Mouse (Mus musculus) intestine, postnatal 0 days (tissue): Measurements from ENCODE around the gene Gstm3. TPM values are rescaled to one million over a fixed set of nuclear protein-coding genes. Genes with fewer than 3 reads are reported as not detected.
"Not testable (repeated sequence)": the region's sequence is repeated elsewhere in the genome, so short reads cannot be mapped to it uniquely, and the experiment has no call there.

ENCODE experiments used
- ATAC-seq: fragments of 200-750 bp; cut with Nextera tagmentation; 2 replicates; pipeline ENCODE4 v1.8.0; 2017; ENCODE audit warnings: mild to moderate bottlenecking, moderate TSS enrichment, moderate library complexity
- H3K27ac ChIP-seq: fragments of 300-500 bp; sonication (generic); 2 replicates; pipeline ENCODE4 v1.5.1; 2014; ENCODE audit warnings: mild to moderate bottlenecking, low read depth, low read length, moderate library complexity
- H3K27me3 ChIP-seq: fragments of 300-500 bp; sonication (generic); replicated peaks from 2 replicates; pipeline ENCODE4 v1.6.1; 2014; ENCODE audit warnings: low read length, mixed read lengths; ENCODE audit not compliant: control insufficient read depth, insufficient read depth
- H3K36me3 ChIP-seq: fragments of 300-500 bp; sonication (generic); 2 replicates; pipeline ENCODE4 v1.6.1; 2014; ENCODE audit warnings: mild to moderate bottlenecking, moderate library complexity; ENCODE audit not compliant: control insufficient read depth, insufficient read depth
- H3K4me1 ChIP-seq: fragments of 300-500 bp; sonication (generic); replicated peaks from 2 replicates; pipeline ENCODE4 v1.6.1; 2014; ENCODE audit warnings: antibody characterized with exemption, low read length, mixed read lengths; ENCODE audit not compliant: control insufficient read depth, insufficient read depth
- H3K4me2 ChIP-seq: fragments of 300-500 bp; sonication (generic); replicated peaks from 2 replicates; pipeline ENCODE4 v1.6.1; 2014; ENCODE audit warnings: low read depth, mild to moderate bottlenecking, moderate library complexity
- H3K4me3 ChIP-seq: fragments of 300-500 bp; sonication (generic); 2 replicates; pipeline ENCODE4 v1.5.1; 2014; ENCODE audit warnings: low read depth, low read length
- H3K9ac ChIP-seq: fragments of 300-500 bp; sonication (generic); 2 replicates; pipeline ENCODE4 v1.6.1; 2014; ENCODE audit warnings: mild to moderate bottlenecking, low read depth, low read length
- H3K9me3 ChIP-seq: fragments of 300-500 bp; sonication (generic); 2 replicates; pipeline ENCODE4 v1.6.1; 2016; ENCODE audit warnings: mixed run types; ENCODE audit not compliant: control insufficient read depth
- CTCF ChIP-seq: sonication (generic); IDR thresholded peaks from 2 replicates; pipeline ENCODE4 v1.5.1; 2016; ENCODE audit warnings: low read depth, mild to moderate bottlenecking, control low read depth, antibody characterized with exemption, moderate library complexity
- WGBS: fragments of 180-500 bp; shearing (Covaris S2); extraction: QIAGEN DNeasy Blood & Tissue Kit; methylation state at CpG from one replicate; pipeline ENCODE4 v1.1.7; 2014; 5-methylcytosine and 5-hydroxymethylcytosine counted together
- polyA plus RNA-seq: library from polyadenylated mRNA; unstranded; fragments of >200 nt; fragmentation: Nextera tagmentation; extraction: Ambion mirVana; gene quantifications from 2 replicates; pipeline ENCODE4 v1.2.1, GENCODE M21; 2015

The Gstm3 gene
- polyA plus RNA-seq, 1 experiment from 2014 or later = 60.7 TPM

- no peak for TF ChIP-seq CTCF
- WGBS = 81% methylated on average over 3 of the region's 3 CpGs
Observed at GRCm38 (mm10) chr3:107998591-107998990, 29.5 kb upstream of the Gstm3 start.

GRCm38 (mm10) chr3:107996576-107996975, 27.5 kb upstream of the Gstm3 start:
- no peak for ATAC-seq
- Histone ChIP-seq H3K36me3 (no peaks in the 10 kb centered on the region), H3K4me1 (no peaks in the 10 kb centered on the region), H3K9me3 (no peaks in the 10 kb centered on the region), H3K4me2 (no peak overlapping the region), H3K4me3 (no peak overlapping the region), H3K27me3 (no peaks in the 10 kb centered on the region), H3K9ac (no peak overlapping the region), H3K27ac (no peak overlapping the region)
- 91% methylated on average over 4 of the region's 4 CpGs for WGBS
- TF ChIP-seq CTCF = no peak

More at GRCm38 (mm10) chr3:107998591-107998990, 29.5 kb upstream of the Gstm3 start:
- Histone ChIP-seq H3K27me3 (no peaks in the 10 kb centered on the region), H3K27ac (no peak overlapping the region), H3K4me3 (no peak overlapping the region), H3K9ac (no peak overlapping the region), H3K4me1 (no peaks in the 10 kb centered on the region), H3K36me3 (no peaks in the 10 kb centered on the region), H3K4me2 (no peak overlapping the region), H3K9me3 (no peaks in the 10 kb centered on the region)
- ATAC-seq = no peak

- ATAC-seq, H3K9ac ChIP-seq, H3K27ac ChIP-seq, H3K4me2 ChIP-seq, H3K27me3 ChIP-seq, H3K4me3 ChIP-seq, H3K9me3 ChIP-seq, H3K36me3 ChIP-seq, H3K4me1 ChIP-seq: not testable (repeated sequence)
- 92% methylated on average over 2 of the region's 2 CpGs for WGBS
Observed at GRCm38 (mm10) chr3:107995974-107996373, 26.9 kb upstream of the Gstm3 start.

GRCm38 (mm10) chr3:107986041-107986562, 17.0 kb upstream of the Gstm3 start, which contains the start of gene Gstm2:
TSS of gene Gstm2 (minus strand) at chr3:107986453.
- no peaks in the 10 kb centered on the region; the same call in 1 of the 2 replicates for H3K4me1 ChIP-seq
- 19% methylated on average over 8 of the region's 8 CpGs for WGBS
- no peak within 1 kb of the TSS for H3K9ac ChIP-seq
- no peaks in the 10 kb centered on the region for H3K27me3 ChIP-seq
- peak within 1 kb of the TSS; percentile 23; the same call in 1 of the 2 replicates for H3K27ac ChIP-seq
- no peaks in the 10 kb centered on the region for H3K36me3 ChIP-seq
- H3K4me2 ChIP-seq = peak within 1 kb of the TSS; percentile 49
- H3K9me3 ChIP-seq = no peaks in the 10 kb centered on the region
- H3K4me3 ChIP-seq = peak within 1 kb of the TSS; percentile 9
- no peak for TF ChIP-seq CTCF
- ATAC-seq = peak; percentile 94

GRCm38 (mm10) chr3:107985141-107985540, 16.1 kb upstream of the Gstm3 start:
- H3K4me3 ChIP-seq, H3K4me1 ChIP-seq, H3K36me3 ChIP-seq, H3K9ac ChIP-seq, H3K9me3 ChIP-seq, ATAC-seq, H3K27ac ChIP-seq, H3K27me3 ChIP-seq: not testable (repeated sequence)
- WGBS = 100% methylated on average over 2 of the region's 2 CpGs
- H3K4me2 ChIP-seq = 0 out of 2 replicates have a peak overlapping the region, but pooled peaks have one; percentile 49

DNA sequence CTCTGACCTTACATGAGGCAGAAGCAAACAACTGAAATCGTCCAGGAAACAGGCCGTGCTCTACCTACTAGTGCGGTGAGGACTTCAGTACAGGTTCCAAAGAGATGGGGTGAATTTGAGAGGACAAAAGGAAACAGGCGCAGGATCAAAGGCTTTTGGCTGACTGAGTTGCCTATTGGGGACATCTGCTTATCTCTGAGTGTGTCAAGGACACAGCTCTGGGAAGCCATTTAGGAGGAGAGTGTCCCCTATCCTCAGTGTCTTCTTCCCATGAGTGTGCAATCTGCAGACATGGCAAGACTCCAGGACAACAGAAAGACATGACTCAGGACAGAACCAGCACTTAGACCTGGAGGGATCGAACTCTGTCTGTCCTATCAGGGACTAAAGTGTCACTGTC, 15.4 kb upstream of the Gstm3 start:
- Histone ChIP-seq H3K27me3 (no peaks in the 10 kb centered on the region), H3K9me3 (no peaks in the 10 kb centered on the region), H3K4me2 (no peak overlapping the region), H3K27ac (no peak overlapping the region), H3K4me3 (no peak overlapping the region), H3K9ac (no peak overlapping the region), H3K36me3 (no peaks in the 10 kb centered on the region), H3K4me1 (no peaks in the 10 kb centered on the region; the same call in 1 of the 2 replicates)
- ATAC-seq = no peak
- TF ChIP-seq CTCF = no peak
- 68% methylated on average over 5 of the region's 5 CpGs for WGBS

DNA sequence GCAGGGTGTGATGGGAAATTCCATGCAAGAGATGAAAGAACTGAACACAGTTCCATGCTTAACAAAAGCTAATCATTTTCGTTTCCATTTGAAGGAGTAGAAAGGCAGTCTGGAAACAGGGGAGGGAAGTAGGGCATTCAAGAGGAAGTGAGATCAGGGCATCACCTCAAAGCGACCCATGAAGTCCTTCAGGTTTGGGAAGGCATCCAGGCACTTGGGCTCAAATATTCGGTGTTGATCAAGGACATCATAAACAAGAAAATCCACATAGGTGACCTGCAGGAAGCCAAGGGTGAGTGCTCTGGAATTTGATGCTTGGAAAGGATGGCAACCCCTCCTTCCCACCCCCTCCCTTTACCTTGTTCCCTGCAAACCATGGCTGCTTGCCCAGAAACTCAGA, 14.7 kb upstream of the Gstm3 start:
- TF ChIP-seq CTCF = no peak
- H3K36me3 ChIP-seq = no peaks in the 10 kb centered on the region

More for the DNA sequence above, 14.7 kb upstream of the Gstm3 start:
- H3K27ac ChIP-seq = no peak overlapping the region
- H3K4me3 ChIP-seq = no peak overlapping the region
- no peaks in the 10 kb centered on the region for H3K27me3 ChIP-seq
- no peaks in the 10 kb centered on the region for H3K9me3 ChIP-seq
- H3K4me2 ChIP-seq = no peak overlapping the region
- no peaks in the 10 kb centered on the region; the same call in 1 of the 2 replicates for H3K4me1 ChIP-seq
- 61% methylated on average over 3 of the region's 3 CpGs for WGBS
- H3K9ac ChIP-seq = no peak overlapping the region
- ATAC-seq = no peak
